Mouse (Mus musculus) limb, embryonic 12.5 days (tissue): Measurements from ENCODE around the gene Dusp9. TPM values are rescaled to one million over a fixed set of nuclear protein-coding genes. Genes with fewer than 3 reads are reported as not detected.

Source experiments
- ATAC-seq: fragments of 200-750 bp; cut with Nextera tagmentation; 2 replicates; pipeline ENCODE4 v1.8.0; 2017; ENCODE audit warnings: low read depth, moderate TSS enrichment; ENCODE audit not compliant: insufficient number of reproducible peaks, insufficient read depth, low FRiP score, low TSS enrichment
- H3K27ac ChIP-seq: fragments of 300-500 bp; sonication (generic); 2 replicates; pipeline ENCODE4 v1.5.1; 2016; ENCODE audit warnings: mild to moderate bottlenecking, moderate library complexity
- H3K27me3 ChIP-seq: fragments of 300-500 bp; sonication (generic); 2 replicates; pipeline ENCODE4 v1.6.1; 2016; ENCODE audit warnings: mild to moderate bottlenecking, moderate library complexity
- H3K36me3 ChIP-seq: fragments of 300-500 bp; sonication (generic); 2 replicates; pipeline ENCODE4 v1.6.1; 2016; ENCODE audit warnings: mild to moderate bottlenecking, moderate library complexity
- H3K4me1 ChIP-seq: fragments of 300-500 bp; sonication (generic); replicated peaks from 2 replicates; pipeline ENCODE4 v1.6.1; 2016
- H3K4me2 ChIP-seq: fragments of 300-500 bp; sonication (generic); 2 replicates; pipeline ENCODE4 v1.6.1; 2016; ENCODE audit warnings: mild to moderate bottlenecking, moderate library complexity
- H3K4me3 ChIP-seq: fragments of 300-500 bp; sonication (generic); replicated peaks from 2 replicates; pipeline ENCODE4 v1.5.1; 2016; ENCODE audit warnings: mild to moderate bottlenecking
- H3K9ac ChIP-seq: fragments of 300-500 bp; sonication (generic); replicated peaks from 2 replicates; pipeline ENCODE4 v1.6.1; 2016; ENCODE audit warnings: mild to moderate bottlenecking, moderate library complexity
- H3K9me3 ChIP-seq: fragments of 300-500 bp; sonication (generic); 2 replicates; pipeline ENCODE4 v1.6.1; 2016; ENCODE audit warnings: mild to moderate bottlenecking, moderate library complexity
- WGBS: fragments of 180-500 bp; shearing (Covaris S2); methylation state at CpG from one replicate; pipeline ENCODE4 v1.1.7; 2016; 5-methylcytosine and 5-hydroxymethylcytosine counted together
- polyA plus RNA-seq: library from polyadenylated mRNA; unstranded; fragments of >200 nt; fragmentation: Nextera tagmentation; extraction: Ambion mirVana; gene quantifications from 2 replicates; pipeline ENCODE4 v1.2.1, GENCODE M21; 2016

Gene Dusp9
- polyA plus RNA-seq, 1 experiment from 2014 or later, result 51.6 TPM

- no peak for ATAC-seq
- H3K9ac ChIP-seq, result 0 out of 2 replicates have a peak overlapping the region, but pooled peaks have one; percentile 42
- H3K9me3 ChIP-seq, result no peaks in the 10 kb centered on the region
- H3K36me3 ChIP-seq, result 0 out of 2 replicates have a peak, but pooled peaks cover 3% of the 10 kb centered on the region
- 10% methylated on average over 19 of the region's 19 CpGs for WGBS
- H3K27me3 ChIP-seq, result peaks cover 84% of the 10 kb centered on the region
- peaks cover 3% of the 10 kb centered on the region; the same call in 1 of the 2 replicates for H3K4me1 ChIP-seq
- no peak overlapping the region for H3K27ac ChIP-seq
- peak overlapping the region; percentile 65 for H3K4me2 ChIP-seq
- H3K4me3 ChIP-seq, result peak overlapping the region; percentile 37
Observed at GRCm38 (mm10) chrX:73637415-73637814, 1.8 kb upstream of the Dusp9 start.

GRCm38 (mm10) chrX:73639901-73640469 is 766 bp downstream of the Dusp9 start:
- 22% methylated on average over 40 of the region's 41 CpGs for WGBS
- ATAC-seq, result no peak
- Histone ChIP-seq H3K4me3 (peak overlapping the region; percentile 42), H3K9ac (peak overlapping the region; percentile 57), H3K27me3 (peaks cover 64% of the 10 kb centered on the region), H3K9me3 (no peaks in the 10 kb centered on the region), H3K4me2 (peak overlapping the region; percentile 62), H3K36me3 (0 out of 2 replicates have a peak, but pooled peaks cover 3% of the 10 kb centered on the region), H3K4me1 (peaks cover 3% of the 10 kb centered on the region; the same call in 1 of the 2 replicates), H3K27ac (no peak overlapping the region)

GRCm38 (mm10) chrX:73645121-73645520 is 5.9 kb downstream of the Dusp9 start:
- H3K9me3 ChIP-seq, result no peaks in the 10 kb centered on the region
- H3K36me3 ChIP-seq, result 0 out of 2 replicates have a peak, but pooled peaks cover 3% of the 10 kb centered on the region
- H3K27ac ChIP-seq, result no peak overlapping the region
- WGBS, result 34% methylated on average over 4 of the region's 4 CpGs
- H3K4me1 ChIP-seq, result no peaks in the 10 kb centered on the region
- ATAC-seq, result no peak
- H3K9ac ChIP-seq, result no peak overlapping the region
- H3K27me3 ChIP-seq, result peaks cover 13% of the 10 kb centered on the region
- H3K4me2 ChIP-seq, result no peak overlapping the region
- no peak overlapping the region for H3K4me3 ChIP-seq

- WGBS, result 67% methylated on average over 3 of the region's 3 CpGs
- no peaks in the 10 kb centered on the region for H3K9me3 ChIP-seq
- H3K4me1 ChIP-seq, result no peaks in the 10 kb centered on the region
- no peaks in the 10 kb centered on the region for H3K36me3 ChIP-seq
- H3K9ac ChIP-seq, result no peak overlapping the region
- H3K4me2 ChIP-seq, result no peak overlapping the region
- no peak for ATAC-seq
- H3K27ac ChIP-seq, result no peak overlapping the region
- 0 out of 2 replicates have a peak, but pooled peaks cover 2% of the 10 kb centered on the region for H3K27me3 ChIP-seq
- no peak overlapping the region for H3K4me3 ChIP-seq
Observed at GRCm38 (mm10) chrX:73650869-73651268, 11.7 kb downstream of the Dusp9 start.

- no peak overlapping the region for H3K27ac ChIP-seq
- H3K4me1 ChIP-seq, result no peaks in the 10 kb centered on the region
- no peaks in the 10 kb centered on the region for H3K9me3 ChIP-seq
- WGBS, result 81% methylated on average over 6 of the region's 6 CpGs
- no peaks in the 10 kb centered on the region for H3K36me3 ChIP-seq
- H3K4me3 ChIP-seq, result no peak overlapping the region
- 0 out of 2 replicates have a peak, but pooled peaks cover 6% of the 10 kb centered on the region for H3K27me3 ChIP-seq
- H3K4me2 ChIP-seq, result no peak overlapping the region
- no peak for ATAC-seq
- H3K9ac ChIP-seq, result no peak overlapping the region
Observed at GRCm38 (mm10) chrX:73653392-73653791, 14.2 kb downstream of the Dusp9 start.

- H3K27ac ChIP-seq, result no peak overlapping the region
- H3K9me3 ChIP-seq, result no peaks in the 10 kb centered on the region
- no peak overlapping the region for H3K4me2 ChIP-seq
- H3K27me3 ChIP-seq, result 0 out of 2 replicates have a peak, but pooled peaks cover 12% of the 10 kb centered on the region
- H3K4me1 ChIP-seq, result 0 out of 2 replicates have a peak, but pooled peaks cover 3% of the 10 kb centered on the region
- 10% methylated on average over 6 of the region's 6 CpGs for WGBS
- no peak overlapping the region for H3K9ac ChIP-seq
- ATAC-seq, result no peak
- no peak overlapping the region for H3K4me3 ChIP-seq
- no peaks in the 10 kb centered on the region for H3K36me3 ChIP-seq
Observed at GRCm38 (mm10) chrX:73654177-73654576, 15.0 kb downstream of the Dusp9 start.

GRCm38 (mm10) chrX:73655529-73655928 is 16.3 kb downstream of the Dusp9 start:
- Histone ChIP-seq H3K4me2 (no peak overlapping the region), H3K9ac (no peak overlapping the region), H3K27ac (no peak overlapping the region), H3K36me3 (no peaks in the 10 kb centered on the region), H3K9me3 (no peaks in the 10 kb centered on the region), H3K4me1 (0 out of 2 replicates have a peak, but pooled peaks cover 4% of the 10 kb centered on the region), H3K27me3 (peaks cover 22% of the 10 kb centered on the region), H3K4me3 (no peak overlapping the region)
- WGBS, result 69% methylated on average over 3 of the region's 3 CpGs
- no peak for ATAC-seq

- H3K36me3 ChIP-seq, result no peaks in the 10 kb centered on the region
- H3K4me3 ChIP-seq, result no peak overlapping the region
- H3K27ac ChIP-seq, result no peak overlapping the region
- no peak for ATAC-seq
- H3K27me3 ChIP-seq, result peaks cover 28% of the 10 kb centered on the region
- 57% methylated on average over 7 of the region's 7 CpGs for WGBS
- no peak overlapping the region for H3K9ac ChIP-seq
- H3K4me1 ChIP-seq, result 0 out of 2 replicates have a peak, but pooled peaks cover 4% of the 10 kb centered on the region
- H3K4me2 ChIP-seq, result 0 out of 2 replicates have a peak overlapping the region, but pooled peaks have one; percentile 71
- no peaks in the 10 kb centered on the region for H3K9me3 ChIP-seq
Observed at GRCm38 (mm10) chrX:73658391-73658790, 19.2 kb downstream of the Dusp9 start.

GRCm38 (mm10) chrX:73658936-73659574 is 19.8 kb downstream of the Dusp9 start:
- Histone ChIP-seq H3K27me3 (peaks cover 28% of the 10 kb centered on the region), H3K9me3 (no peaks in the 10 kb centered on the region), H3K36me3 (no peaks in the 10 kb centered on the region), H3K4me3 (peak overlapping the region; percentile 51), H3K4me2 (peak overlapping the region; percentile 71), H3K9ac (no peak overlapping the region), H3K27ac (no peak overlapping the region), H3K4me1 (0 out of 2 replicates have a peak, but pooled peaks cover 4% of the 10 kb centered on the region)
- WGBS, result 57% methylated on average over 13 of the region's 13 CpGs
- no peak for ATAC-seq

- ATAC-seq, result peak; percentile 56
- H3K27me3 ChIP-seq, result peaks cover 28% of the 10 kb centered on the region
- no peaks in the 10 kb centered on the region for H3K9me3 ChIP-seq
- H3K9ac ChIP-seq, result peak within 1 kb of the TSS; percentile 52; the same call in 1 of the 2 replicates
- H3K27ac ChIP-seq, result no peak within 1 kb of the TSS
- no peaks in the 10 kb centered on the region for H3K36me3 ChIP-seq
- peak within 1 kb of the TSS; percentile 71 for H3K4me2 ChIP-seq
- 0 out of 2 replicates have a peak, but pooled peaks cover 4% of the 10 kb centered on the region for H3K4me1 ChIP-seq
- H3K4me3 ChIP-seq, result peak within 1 kb of the TSS; percentile 51
- 26% methylated on average over 41 of the region's 57 CpGs for WGBS
Observed at GRCm38 (mm10) chrX:73659575-73660283, 20.5 kb downstream of the Dusp9 start, which contains the start of gene Pnck. Gene Pnck (minus strand): TSS chrX:73660117.

- Histone ChIP-seq H3K4me1 (0 out of 2 replicates have a peak, but pooled peaks cover 4% of the 10 kb centered on the region), H3K36me3 (no peaks in the 10 kb centered on the region), H3K9me3 (no peaks in the 10 kb centered on the region), H3K27me3 (peaks cover 28% of the 10 kb centered on the region), H3K4me2 (peak overlapping the region; percentile 71), H3K27ac (no peak overlapping the region), H3K9ac (peak overlapping the region; percentile 52; the same call in 1 of the 2 replicates), H3K4me3 (peak overlapping the region; percentile 51)
- WGBS, result 61% methylated on average over 3 of the region's 3 CpGs
- no peak for ATAC-seq
Observed at GRCm38 (mm10) chrX:73660284-73660665, 21.1 kb downstream of the Dusp9 start.
